Comparison of ENCODE assay signal across 8 mouse cellular contexts in genomic region chr9:87021778-87022523, GRCm38 (mm10). TPM values are rescaled to one million over a fixed set of nuclear protein-coding genes. Genes with fewer than 3 reads are reported as not detected.
A peak's percentile ranks its signal among the peaks of the same experiment; 100 is the strongest.
DNase-seq lines count a peak whose midpoint lies in the region; ATAC-seq and TF ChIP-seq lines count a peak whose summit lies in the region.

Cyb5r4 (plus strand) TSS chr9:87022014.

- peak within 1 kb of the TSS; percentile 85 for H3K27ac ChIP-seq in forebrain, embryonic 10.5 days
- peak within 1 kb of the TSS; percentile 88 for H3K27ac ChIP-seq in heart, embryonic 15.5 days
- peak within 1 kb of the TSS; percentile 40 for H3K27ac ChIP-seq in liver, embryonic 14.5 days
- H3K27ac ChIP-seq in neural tube, embryonic 11.5 days (ENCODE audit: low read depth, low read length) = no peak within 1 kb of the TSS
- H3K27ac ChIP-seq in stomach, postnatal 0 days (replicated peaks) = peak within 1 kb of the TSS; percentile 88

- H3K4me3 ChIP-seq in forebrain, embryonic 10.5 days = peak within 1 kb of the TSS; percentile 82
- peak within 1 kb of the TSS; percentile 95 for H3K4me3 ChIP-seq in heart, embryonic 15.5 days
- peak within 1 kb of the TSS; percentile 86 to 97 for H3K4me3 ChIP-seq in liver, embryonic 14.5 days (ENCODE audit: insufficient read depth in 1 of 2, low read depth in 2 of 2, low read length in 2 of 2)
- peak within 1 kb of the TSS; percentile 68 for H3K4me3 ChIP-seq in neural tube, embryonic 11.5 days (ENCODE audit: low read depth, low read length)
- H3K4me3 ChIP-seq in stomach, postnatal 0 days (ENCODE audit: low read depth, low read length) = peak within 1 kb of the TSS; percentile 86

- peaks cover 15% of the 10 kb centered on the region for H3K4me1 ChIP-seq in forebrain, embryonic 10.5 days
- peaks cover 10% of the 10 kb centered on the region for H3K4me1 ChIP-seq in heart, embryonic 15.5 days (replicated peaks)
- peaks cover 0 to 6% of the 10 kb centered on the region in 2 experiments; a peak in 3 of 4 replicates for H3K4me1 ChIP-seq in liver, embryonic 14.5 days (replicated peaks; ENCODE audit: control insufficient read depth in 2 of 2, insufficient read depth in 2 of 2, low read length in 1 of 2)
- H3K4me1 ChIP-seq in neural tube, embryonic 11.5 days (ENCODE audit: control insufficient read depth, insufficient read depth, low read length) = peaks cover 9% of the 10 kb centered on the region; the same call in 1 of the 2 replicates
- H3K4me1 ChIP-seq in stomach, postnatal 0 days (replicated peaks; ENCODE audit: control insufficient read depth, insufficient read depth) = no peaks in the 10 kb centered on the region

- ATAC-seq in heart, embryonic 15.5 days (replicated peaks; ENCODE audit: insufficient number of reproducible peaks, insufficient read depth, low FRiP score, low read depth) = peak; percentile 100
- peak; percentile 99 for ATAC-seq in liver, embryonic 14.5 days (ENCODE audit: insufficient read depth)
- ATAC-seq in neural tube, embryonic 11.5 days (ENCODE audit: insufficient read depth, low FRiP score, low TSS enrichment) = peak; percentile 99
- peak; percentile 100 for ATAC-seq in stomach, postnatal 0 days (ENCODE audit: low FRiP score, low TSS enrichment)

- no peak for TF ChIP-seq CTCF in liver, embryonic 14.5 days (IDR thresholded peaks at IDR 0.05; ENCODE audit: low read depth)
- TF ChIP-seq CTCF in stomach, postnatal 0 days (IDR thresholded peaks at IDR 0.05; ENCODE audit: low read depth) = no peak

- no peaks in the 10 kb centered on the region for H3K9me3 ChIP-seq in forebrain, embryonic 10.5 days
- no peaks in the 10 kb centered on the region for H3K9me3 ChIP-seq in heart, embryonic 15.5 days (replicated peaks)
- H3K9me3 ChIP-seq in liver, embryonic 14.5 days (ENCODE audit: control insufficient read depth, low read length) = no peaks in the 10 kb centered on the region
- no peaks in the 10 kb centered on the region for H3K9me3 ChIP-seq in neural tube, embryonic 11.5 days (ENCODE audit: control insufficient read depth, low read length)
- H3K9me3 ChIP-seq in stomach, postnatal 0 days (ENCODE audit: control insufficient read depth, low read length) = no peaks in the 10 kb centered on the region

- H3K36me3 ChIP-seq in forebrain, embryonic 10.5 days (replicated peaks) = no peaks in the 10 kb centered on the region
- H3K36me3 ChIP-seq in heart, embryonic 15.5 days = no peaks in the 10 kb centered on the region
- no peaks in the 10 kb centered on the region for H3K36me3 ChIP-seq in liver, embryonic 14.5 days (replicated peaks; ENCODE audit: control insufficient read depth, insufficient read depth, low read depth)
- H3K36me3 ChIP-seq in neural tube, embryonic 11.5 days (ENCODE audit: control insufficient read depth, insufficient read depth, low read length) = no peaks in the 10 kb centered on the region
- H3K36me3 ChIP-seq in stomach, postnatal 0 days (ENCODE audit: control insufficient read depth, insufficient read depth, low read length) = no peaks in the 10 kb centered on the region

- H3K4me2 ChIP-seq in heart, embryonic 15.5 days = peak within 1 kb of the TSS; percentile 71
- peak within 1 kb of the TSS; percentile 75 for H3K4me2 ChIP-seq in liver, embryonic 14.5 days (ENCODE audit: low read depth)
- peak within 1 kb of the TSS; percentile 67 for H3K4me2 ChIP-seq in neural tube, embryonic 11.5 days (ENCODE audit: low read depth)
- peak within 1 kb of the TSS; percentile 60 for H3K4me2 ChIP-seq in stomach, postnatal 0 days (replicated peaks; ENCODE audit: low read depth)

- H3K27me3 ChIP-seq in forebrain, embryonic 10.5 days (ENCODE audit: poor library complexity, severe bottlenecking) = peaks cover 13% of the 10 kb centered on the region
- H3K27me3 ChIP-seq in heart, embryonic 15.5 days = peaks cover 15% of the 10 kb centered on the region
- peaks cover 6% of the 10 kb centered on the region for H3K27me3 ChIP-seq in liver, embryonic 14.5 days (ENCODE audit: control insufficient read depth, insufficient read depth, low read length)
- no peaks in the 10 kb centered on the region for H3K27me3 ChIP-seq in neural tube, embryonic 11.5 days (ENCODE audit: control insufficient read depth, insufficient read depth, low read length)
- no peaks in the 10 kb centered on the region for H3K27me3 ChIP-seq in stomach, postnatal 0 days (ENCODE audit: control insufficient read depth, insufficient read depth, low read length)

- TF ChIP-seq EP300 in liver, embryonic 14.5 days (IDR thresholded peaks at IDR 0.05; ENCODE audit: low read depth) = no peak
- no peak for TF ChIP-seq EP300 in stomach, postnatal 0 days (optimal IDR thresholded peaks at IDR 0.05)

- peak within 1 kb of the TSS; percentile 89 for H3K9ac ChIP-seq in heart, embryonic 15.5 days
- peak within 1 kb of the TSS; percentile 78 for H3K9ac ChIP-seq in liver, embryonic 14.5 days (replicated peaks)
- H3K9ac ChIP-seq in neural tube, embryonic 11.5 days (ENCODE audit: low read length) = peak within 1 kb of the TSS; percentile 47
- H3K9ac ChIP-seq in stomach, postnatal 0 days (ENCODE audit: low read length) = peak within 1 kb of the TSS; percentile 86

- DNase-seq in CD8-positive naive resting alpha-beta T cell, adult 2 months (ENCODE audit: low read depth in 2 of 2, low spot score in 2 of 2) = peak; percentile 91 to 95
- peak; percentile 92 for DNase-seq in c-Kit-positive CD71-negative TER-119-negative erythroid progenitor cells, embryonic 14.5 days (ENCODE audit: low read depth)
- peak; percentile 97 for DNase-seq in forebrain, embryonic 10.5 days (ENCODE audit: extremely low spot score, low spot score)
- peak; percentile 97 to 98 for DNase-seq in kidney, postnatal 25 days
- DNase-seq in liver, embryonic 14.5 days (ENCODE audit: low read depth in 3 of 3, low spot score in 3 of 3) = peak; percentile 79 to 83 (median 81)
- peak; percentile 97 for DNase-seq in neural tube, embryonic 11.5 days (ENCODE audit: low spot score)
- DNase-seq in stomach, postnatal 0 days (ENCODE audit: low spot score) = peak; percentile 98

- under 1% methylated on average over 52 of the region's 52 CpGs for WGBS in forebrain, embryonic 10.5 days
- WGBS in heart, embryonic 15.5 days = under 1% methylated on average over 52 of the region's 52 CpGs
- WGBS in liver, embryonic 14.5 days (ENCODE audit: insufficient replicate concordance) = under 1% methylated on average over 50 of the region's 52 CpGs
- under 1% methylated on average over 52 of the region's 52 CpGs for WGBS in neural tube, embryonic 11.5 days
- under 1% methylated on average over 51 of the region's 52 CpGs for WGBS in stomach, postnatal 0 days

RNA-seq across cellular contexts. Expression of gene Cyb5r4, which starts in this region (rescaled TPM):
- 97.1 and 97.9 TPM in 2 replicates for polyA plus RNA-seq in forebrain, embryonic 10.5 days (2016; fragmentation: Nextera tagmentation; extraction: Ambion mirVana)
- polyA plus RNA-seq in heart, embryonic 15.5 days (2015; fragmentation: Nextera tagmentation; extraction: Ambion mirVana) = 45.0 and 46.6 TPM in 2 replicates
- 10.7 and 11.2 TPM in 2 replicates for polyA plus RNA-seq in liver, embryonic 14.5 days (2012; rRNA removed)
- 32.4 and 34.8 TPM in 2 replicates for polyA plus RNA-seq in liver, embryonic 14.5 days (2014; fragmentation: Nextera tagmentation; extraction: Ambion mirVana)
- polyA plus RNA-seq in neural tube, embryonic 11.5 days (2014; fragmentation: Nextera tagmentation; extraction: Ambion mirVana) = 102 and 111 TPM in 2 replicates
- 38.6 and 40.3 TPM in 2 replicates for polyA plus RNA-seq in stomach, postnatal 0 days (2015; fragmentation: Nextera tagmentation; extraction: Ambion mirVana)
